Mouse (Mus musculus) liver, postnatal 0 days (tissue): ENCODE measurements around the gene Rcan2. TPM values are rescaled to one million over a fixed set of nuclear protein-coding genes. Genes with fewer than 3 reads are reported as not detected.

Experiments used
- ATAC-seq: fragments of 200-750 bp; cut with Nextera tagmentation; 2 replicates; pipeline ENCODE4 v1.8.0; 2017; ENCODE audit warnings: mild to moderate bottlenecking, moderate library complexity
- DNase-seq: peaks from one replicate; pipeline ENCODE4 v3.0.0-alpha.2; 2016
- H3K27ac ChIP-seq: fragments of 300-500 bp; sonication (generic); 2 replicates; pipeline ENCODE4 v1.5.1; 2014; ENCODE audit warnings: antibody characterized with exemption, moderate library complexity, mild to moderate bottlenecking, low read depth
- H3K27me3 ChIP-seq: fragments of 300-500 bp; sonication (generic); 2 replicates; pipeline ENCODE4 v1.6.1; 2014; ENCODE audit warnings: low read length, control low read depth, mixed read lengths; ENCODE audit not compliant: insufficient read depth
- H3K36me3 ChIP-seq: fragments of 300-500 bp; sonication (generic); replicated peaks from 2 replicates; pipeline ENCODE4 v1.6.1; 2014; ENCODE audit warnings: mild to moderate bottlenecking, control low read depth, low read length, moderate library complexity, mixed read lengths; ENCODE audit not compliant: insufficient read depth
- H3K4me1 ChIP-seq: fragments of 300-500 bp; sonication (generic); 2 replicates; pipeline ENCODE4 v1.6.1; 2014; ENCODE audit warnings: antibody characterized with exemption, mild to moderate bottlenecking, control low read depth; ENCODE audit not compliant: insufficient read depth
- H3K4me2 ChIP-seq: fragments of 300-500 bp; sonication (generic); 2 replicates; pipeline ENCODE4 v1.6.1; 2014; ENCODE audit warnings: low read depth, mild to moderate bottlenecking, low read length, moderate library complexity, mixed read lengths
- H3K4me3 ChIP-seq: fragments of 300-500 bp; sonication (generic); 2 replicates; pipeline ENCODE4 v1.5.1; 2014; ENCODE audit warnings: low read depth, low read length
- H3K9ac ChIP-seq: fragments of 300-500 bp; sonication (generic); replicated peaks from 2 replicates; pipeline ENCODE4 v1.6.1; 2014; ENCODE audit warnings: mild to moderate bottlenecking, moderate library complexity
- H3K9me3 ChIP-seq: fragments of 300-500 bp; sonication (generic); 2 replicates; pipeline ENCODE4 v1.6.1; 2016; ENCODE audit warnings: mild to moderate bottlenecking, control low read depth, low read length, mixed read lengths
- CTCF ChIP-seq: sonication (generic); IDR thresholded peaks from 2 replicates; pipeline ENCODE4 v1.5.1; 2016; ENCODE audit warnings: antibody characterized with exemption, low read depth
- EP300 ChIP-seq: IDR thresholded peaks from 2 replicates; pipeline ENCODE4 v1.6.1; 2016; ENCODE audit warnings: antibody characterized with exemption, low read depth, mild to moderate bottlenecking
- WGBS: fragments of 180-500 bp; shearing (Covaris S2); extraction: QIAGEN DNeasy Blood & Tissue Kit; methylation state at CpG from one replicate; pipeline ENCODE4 v1.1.7; 2014; ENCODE audit not compliant: insufficient replicate concordance; 5-methylcytosine and 5-hydroxymethylcytosine counted together
- polyA plus RNA-seq: library from polyadenylated mRNA; unstranded; fragments of >200 nt; fragmentation: Nextera tagmentation; extraction: Ambion mirVana; gene quantifications from 2 replicates; pipeline ENCODE4 v1.2.1, GENCODE M21; 2015

Gene Rcan2
- polyA plus RNA-seq, 1 experiment from 2014 or later: 0.87 TPM

DNA sequence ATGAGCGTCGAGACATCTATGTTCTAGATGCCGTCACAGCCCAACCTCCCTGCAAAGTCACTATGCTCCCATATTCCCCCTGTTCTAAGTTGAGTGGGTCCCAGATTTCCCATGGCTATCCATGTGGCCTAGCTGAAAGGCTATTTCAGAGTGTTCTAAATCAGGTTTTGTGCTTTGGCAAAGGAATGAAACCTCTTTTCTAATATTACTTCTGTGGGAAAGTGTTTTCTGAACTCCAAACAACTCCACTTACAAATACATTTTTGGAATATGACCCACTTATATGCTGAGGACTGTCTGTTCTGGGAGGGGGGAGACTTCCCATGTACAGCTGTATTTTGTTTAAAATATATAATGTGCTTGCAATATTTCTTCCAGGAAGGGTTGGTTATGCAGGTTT, 9.4 kb upstream of the Rcan2 start:
- no peak for ATAC-seq
- Histone ChIP-seq H3K4me1 (no peaks in the 10 kb centered on the region), H3K27ac (no peak overlapping the region), H3K36me3 (no peaks in the 10 kb centered on the region), H3K4me3 (no peak overlapping the region), H3K9me3 (no peaks in the 10 kb centered on the region), H3K4me2 (no peak overlapping the region), H3K9ac (no peak overlapping the region), H3K27me3 (no peaks in the 10 kb centered on the region)
- TF ChIP-seq CTCF: no peak
- no peak for TF ChIP-seq EP300
- WGBS: 87% methylated on average over 3 of the region's 3 CpGs
- no peak for DNase-seq

DNA sequence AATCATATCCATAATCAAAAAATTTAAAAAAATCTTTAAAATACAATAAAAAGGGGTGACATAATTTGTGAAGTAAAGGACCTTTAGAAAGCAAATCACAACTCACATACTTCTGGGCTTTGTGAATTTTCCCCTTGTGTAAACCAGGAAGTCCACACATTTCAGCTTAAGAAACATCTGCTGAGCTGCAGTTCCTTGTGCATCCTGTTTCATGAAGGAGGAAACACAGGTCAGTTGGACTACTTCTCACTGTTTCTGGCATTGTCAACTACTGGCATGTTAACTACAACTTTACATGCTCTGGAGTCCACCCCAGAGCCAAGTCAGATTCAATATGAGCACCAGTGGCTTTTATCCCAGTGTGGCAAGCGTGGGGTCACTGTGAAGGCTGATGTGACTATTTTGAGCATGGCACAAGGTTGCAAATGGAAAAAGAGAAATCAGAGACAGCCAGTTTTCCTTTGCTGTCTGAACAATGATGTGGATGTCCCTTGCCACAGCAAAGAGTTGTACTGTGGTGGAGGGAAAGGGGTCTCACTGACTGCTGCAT, 6.3 kb upstream of the Rcan2 start:
- WGBS: 38% methylated on average over 1 of the region's 1 CpGs
- no peak overlapping the region for H3K4me2 ChIP-seq
- ATAC-seq (no peak), DNase-seq (no peak)
- H3K9ac ChIP-seq: no peak overlapping the region
- H3K36me3 ChIP-seq: no peaks in the 10 kb centered on the region
- H3K4me1 ChIP-seq: no peaks in the 10 kb centered on the region
- H3K9me3 ChIP-seq: no peaks in the 10 kb centered on the region
- TF ChIP-seq CTCF (no peak), EP300 (no peak)
- H3K27ac ChIP-seq: no peak overlapping the region
- no peaks in the 10 kb centered on the region for H3K27me3 ChIP-seq
- H3K4me3 ChIP-seq: no peak overlapping the region

DNA sequence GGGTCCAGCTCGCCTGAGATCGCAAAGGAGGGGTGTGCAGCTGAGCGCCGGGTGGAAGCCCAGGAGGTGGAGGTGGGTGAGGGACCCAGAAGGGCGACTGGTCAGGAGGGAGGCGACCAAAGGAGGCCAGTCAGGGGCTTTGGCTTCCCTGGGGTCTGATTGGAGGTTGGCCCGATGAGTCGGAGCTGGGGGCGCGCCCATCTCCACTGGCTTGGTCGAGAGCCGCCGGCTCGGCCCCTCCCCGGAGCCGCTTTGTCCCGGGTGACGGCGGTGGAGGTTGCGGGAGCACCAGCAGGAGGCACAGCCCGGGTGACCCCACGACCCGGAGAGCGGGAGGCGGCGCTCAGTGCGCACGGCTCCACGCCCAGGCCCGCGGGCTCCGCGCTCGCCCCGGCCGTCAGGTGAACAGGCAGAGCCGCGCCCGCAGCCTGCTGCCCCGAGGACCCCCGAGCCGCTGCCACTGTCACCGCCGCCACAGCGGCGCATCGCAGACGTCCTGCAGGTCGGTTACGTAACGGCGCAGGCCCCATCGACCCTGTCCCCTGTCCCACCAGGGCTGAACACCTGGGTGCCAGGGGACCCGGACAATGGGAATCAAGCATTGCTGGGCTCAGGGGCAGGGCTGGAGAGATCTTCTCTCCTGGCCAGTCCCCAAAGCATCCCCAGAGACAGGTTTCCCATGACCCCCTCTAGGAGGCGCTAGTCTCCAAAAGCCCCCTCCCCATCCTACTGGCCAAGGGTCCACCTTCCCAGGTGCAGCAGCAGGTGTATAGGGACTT, 633 bp downstream of the Rcan2 start:
- peak; percentile 58 for DNase-seq
- Histone ChIP-seq H3K4me2 (peak overlapping the region; percentile 79), H3K9me3 (no peaks in the 10 kb centered on the region), H3K27me3 (peaks cover 6% of the 10 kb centered on the region; the same call in 1 of the 2 replicates), H3K4me1 (peaks cover 3% of the 10 kb centered on the region; the same call in 1 of the 2 replicates), H3K4me3 (peak overlapping the region; percentile 50), H3K36me3 (no peaks in the 10 kb centered on the region), H3K9ac (peak overlapping the region; percentile 26; the same call in 1 of the 2 replicates), H3K27ac (no peak overlapping the region)
- peak; percentile 87 for ATAC-seq
- TF ChIP-seq EP300 (no peak), CTCF (peak; percentile 20; the same call in 1 of the 2 replicates)
- under 1% methylated on average over 42 of the region's 55 CpGs for WGBS

- WGBS: 32% methylated on average over 11 of the region's 11 CpGs
- no peaks in the 10 kb centered on the region for H3K36me3 ChIP-seq
- no peaks in the 10 kb centered on the region for H3K9me3 ChIP-seq
- ATAC-seq (no peak; the same call in 1 of the 2 replicates), DNase-seq (peak; percentile 18)
- TF ChIP-seq CTCF (no peak), EP300 (no peak)
- H3K9ac ChIP-seq: no peak overlapping the region
- H3K4me1 ChIP-seq: peaks cover 3% of the 10 kb centered on the region; the same call in 1 of the 2 replicates
- peak overlapping the region; percentile 50 for H3K4me3 ChIP-seq
- peaks cover 6% of the 10 kb centered on the region; the same call in 1 of the 2 replicates for H3K27me3 ChIP-seq
- H3K27ac ChIP-seq: no peak overlapping the region
- peak overlapping the region; percentile 79 for H3K4me2 ChIP-seq
Observed at GRCm38 (mm10) chr17:43802414-43802813, 1.3 kb downstream of the Rcan2 start.

GRCm38 (mm10) chr17:43803111-43803510, 2.0 kb downstream of the Rcan2 start:
- DNase-seq: peak; percentile 23
- WGBS: 45% methylated on average over 2 of the region's 2 CpGs
- Histone ChIP-seq H3K4me1 (peaks cover 3% of the 10 kb centered on the region; the same call in 1 of the 2 replicates), H3K36me3 (no peaks in the 10 kb centered on the region), H3K27ac (no peak overlapping the region), H3K27me3 (peaks cover 6% of the 10 kb centered on the region; the same call in 1 of the 2 replicates), H3K4me3 (no peak overlapping the region), H3K9ac (no peak overlapping the region), H3K4me2 (no peak overlapping the region), H3K9me3 (no peaks in the 10 kb centered on the region)
- peak; percentile 60 for ATAC-seq
- TF ChIP-seq EP300 (no peak), CTCF (no peak)

DNA sequence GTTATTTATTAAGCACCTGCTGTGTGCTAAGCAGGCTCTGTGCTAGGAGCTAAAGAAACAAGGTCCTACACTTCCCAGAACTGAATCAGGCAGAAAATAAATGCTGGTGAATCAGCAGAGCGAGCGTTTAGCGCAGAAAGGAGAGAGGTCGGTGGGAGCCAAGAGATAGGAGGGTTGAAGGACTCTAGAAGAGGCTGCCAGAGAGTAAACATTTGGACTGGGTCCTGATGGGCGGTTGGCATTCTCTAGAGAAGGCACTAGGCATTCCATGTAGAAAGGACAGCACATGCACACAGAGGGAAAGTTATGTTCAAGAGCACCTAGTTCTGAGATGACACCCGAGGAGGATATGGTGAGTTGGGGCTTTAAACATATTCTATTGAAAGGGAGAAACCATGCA, 2.6 kb downstream of the Rcan2 start:
- no peak for TF ChIP-seq CTCF
- TF ChIP-seq EP300: no peak
- ATAC-seq (no peak), DNase-seq (no peak)
- Histone ChIP-seq H3K4me3 (no peak overlapping the region), H3K36me3 (no peaks in the 10 kb centered on the region), H3K9me3 (no peaks in the 10 kb centered on the region), H3K27me3 (peaks cover 6% of the 10 kb centered on the region; the same call in 1 of the 2 replicates), H3K27ac (no peak overlapping the region), H3K4me2 (no peak overlapping the region), H3K9ac (no peak overlapping the region), H3K4me1 (peaks cover 3% of the 10 kb centered on the region; the same call in 1 of the 2 replicates)
- WGBS: 64% methylated on average over 6 of the region's 6 CpGs
